Comparison of ENCODE assay signal across 23 mouse cellular contexts in the genomic region with DNA sequence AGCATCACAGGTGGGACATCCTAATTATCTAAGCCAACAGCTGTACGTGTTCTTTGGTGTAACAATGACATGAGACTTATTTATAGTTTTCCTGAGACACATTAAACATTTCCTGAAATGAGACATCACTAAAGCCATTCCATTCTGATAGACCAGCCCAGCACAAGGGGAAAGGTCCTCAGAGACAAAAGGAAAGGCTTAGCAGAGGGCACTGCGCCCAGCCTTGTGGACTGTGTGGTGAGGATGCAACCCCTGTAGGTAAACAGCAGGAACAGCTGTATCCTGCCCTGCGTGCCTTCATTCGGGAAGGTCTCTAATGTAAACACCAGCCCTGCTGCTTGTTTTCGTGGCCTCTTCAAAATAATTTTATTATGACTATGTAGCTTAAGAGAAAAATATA.
DNase-seq lines count a peak whose midpoint lies in the region; ATAC-seq and TF ChIP-seq lines count a peak whose summit lies in the region.
"Had no signal": no experiment of that assay in that cellular context is flagged by ENCODE, and none has a peak within 500 bp of the region (broad histone marks: within the 10 kb centered on the region; RNA-seq: fewer than 3 reads in every experiment).

No protein-coding gene starts in this region.

- no peak for TF ChIP-seq CTCF in heart, postnatal 0 days (IDR thresholded peaks at IDR 0.05; ENCODE audit: low read depth)
- TF ChIP-seq CTCF in stomach, postnatal 0 days (IDR thresholded peaks at IDR 0.05; ENCODE audit: low read depth) = no peak

- TF ChIP-seq EP300 in heart, postnatal 0 days (IDR thresholded peaks at IDR 0.05; ENCODE audit: low read depth) = peak; percentile 73
- no peak for TF ChIP-seq EP300 in stomach, postnatal 0 days (optimal IDR thresholded peaks at IDR 0.05)

- 51% methylated on average over 5 of the region's 5 CpGs for WGBS in heart, embryonic 12.5 days
- WGBS in heart, embryonic 11.5 days (ENCODE audit: insufficient replicate concordance) = 57% methylated on average over 5 of the region's 5 CpGs
- WGBS in heart, postnatal 0 days = 51% methylated on average over 5 of the region's 5 CpGs
- WGBS in lung, embryonic 16.5 days = 26% methylated on average over 5 of the region's 5 CpGs
- WGBS in stomach, postnatal 0 days = 28% methylated on average over 5 of the region's 5 CpGs

- DNase-seq in heart, postnatal 0 days (ENCODE audit: low spot score) = no peak
- DNase-seq in heart, postnatal 10 days = no peak
- no peak for DNase-seq in lung, postnatal 25 days (ENCODE audit: low spot score)
- peak; percentile 14 for DNase-seq in stomach, postnatal 0 days (ENCODE audit: low spot score)
- DNase-seq: adrenal gland, postnatal 14 days; cerebellum, adult 18-20 months; cerebellum, postnatal 10 days; forebrain, postnatal 0 days; kidney, adult 9 months; kidney, postnatal 25 days; right cerebral cortex, postnatal 4 days; thymus, adult 2 months; thymus, postnatal 36 days had no signal

- H3K4me2 ChIP-seq in heart, embryonic 12.5 days = no peak overlapping the region
- H3K4me2 ChIP-seq in heart, embryonic 11.5 days = no peak overlapping the region
- no peak overlapping the region for H3K4me2 ChIP-seq in heart, postnatal 0 days (ENCODE audit: low read depth, low read length)
- no peak overlapping the region for H3K4me2 ChIP-seq in lung, embryonic 16.5 days (ENCODE audit: low read depth, low read length)
- no peak overlapping the region for H3K4me2 ChIP-seq in stomach, postnatal 0 days (replicated peaks; ENCODE audit: low read depth)
- H3K4me2 ChIP-seq: forebrain, embryonic 12.5 days; hindbrain, embryonic 14.5 days; liver, embryonic 15.5 days; midbrain, embryonic 12.5 days; neural tube, embryonic 13.5 days had no signal

- intact Hi-C loops in heart, postnatal 10 days (cut with DNase I) = loop anchor here (5.0 kb wide), 2 partner anchors 107 to 202 kb away; no protein-coding TSS in a partner anchor

- peak overlapping the region; percentile 62 for H3K27ac ChIP-seq in heart, embryonic 12.5 days (ENCODE audit: poor library complexity, severe bottlenecking)
- no peak overlapping the region for H3K27ac ChIP-seq in heart, embryonic 11.5 days (ENCODE audit: low read depth, low read length)
- peak overlapping the region; percentile 57 for H3K27ac ChIP-seq in heart, postnatal 0 days (ENCODE audit: low read depth)
- no peak overlapping the region for H3K27ac ChIP-seq in lung, embryonic 16.5 days (ENCODE audit: low read length)
- H3K27ac ChIP-seq in stomach, postnatal 0 days (replicated peaks) = no peak overlapping the region
- H3K27ac ChIP-seq: forebrain, embryonic 12.5 days; hindbrain, embryonic 14.5 days; liver, embryonic 15.5 days; midbrain, embryonic 12.5 days; neural tube, embryonic 13.5 days had no signal

- H3K27me3 ChIP-seq in heart, embryonic 12.5 days (replicated peaks) = no peaks in the 10 kb centered on the region
- H3K27me3 ChIP-seq in heart, embryonic 11.5 days (ENCODE audit: control insufficient read depth, insufficient read depth, low read length) = no peaks in the 10 kb centered on the region
- H3K27me3 ChIP-seq in heart, postnatal 0 days (ENCODE audit: control insufficient read depth, insufficient read depth, low read length) = no peaks in the 10 kb centered on the region
- no peaks in the 10 kb centered on the region for H3K27me3 ChIP-seq in lung, embryonic 16.5 days (ENCODE audit: control insufficient read depth, insufficient read depth, low read depth, low read length)
- H3K27me3 ChIP-seq in stomach, postnatal 0 days (ENCODE audit: control insufficient read depth, insufficient read depth, low read length) = no peaks in the 10 kb centered on the region
- H3K27me3 ChIP-seq: forebrain, embryonic 12.5 days; midbrain, embryonic 12.5 days; neural tube, embryonic 13.5 days had no signal

- H3K9ac ChIP-seq in heart, embryonic 12.5 days = no peak overlapping the region
- H3K9ac ChIP-seq in heart, embryonic 11.5 days (ENCODE audit: low read depth, low read length) = no peak overlapping the region
- H3K9ac ChIP-seq in heart, postnatal 0 days (replicated peaks; ENCODE audit: low read depth, low read length) = no peak overlapping the region
- H3K9ac ChIP-seq in lung, embryonic 16.5 days (ENCODE audit: low read length) = no peak overlapping the region
- no peak overlapping the region for H3K9ac ChIP-seq in stomach, postnatal 0 days (ENCODE audit: low read length)
- H3K9ac ChIP-seq: forebrain, embryonic 12.5 days; forebrain, postnatal 0 days; hindbrain, embryonic 14.5 days; liver, embryonic 15.5 days; midbrain, embryonic 12.5 days; neural tube, embryonic 13.5 days had no signal

- H3K36me3 ChIP-seq in heart, embryonic 12.5 days = no peaks in the 10 kb centered on the region
- no peaks in the 10 kb centered on the region for H3K36me3 ChIP-seq in heart, embryonic 11.5 days (ENCODE audit: control insufficient read depth, insufficient read depth, low read length)
- no peaks in the 10 kb centered on the region for H3K36me3 ChIP-seq in heart, postnatal 0 days (replicated peaks; ENCODE audit: control insufficient read depth, insufficient read depth, low read length)
- H3K36me3 ChIP-seq in lung, embryonic 16.5 days (ENCODE audit: control insufficient read depth, insufficient read depth, low read length) = no peaks in the 10 kb centered on the region
- H3K36me3 ChIP-seq in stomach, postnatal 0 days (ENCODE audit: control insufficient read depth, insufficient read depth, low read length) = no peaks in the 10 kb centered on the region
- H3K36me3 ChIP-seq: forebrain, embryonic 12.5 days; liver, embryonic 15.5 days; midbrain, embryonic 12.5 days; neural tube, embryonic 13.5 days had no signal

- H3K4me3 ChIP-seq in heart, embryonic 12.5 days = no peak overlapping the region
- H3K4me3 ChIP-seq in heart, embryonic 11.5 days (ENCODE audit: low read depth, low read length) = no peak overlapping the region
- no peak overlapping the region for H3K4me3 ChIP-seq in heart, postnatal 0 days (ENCODE audit: low read depth, low read length)
- H3K4me3 ChIP-seq in lung, embryonic 16.5 days (ENCODE audit: low read length) = no peak overlapping the region
- no peak overlapping the region for H3K4me3 ChIP-seq in stomach, postnatal 0 days (ENCODE audit: low read depth, low read length)
- H3K4me3 ChIP-seq: forebrain, embryonic 12.5 days; liver, embryonic 15.5 days; midbrain, embryonic 12.5 days; neural tube, embryonic 13.5 days had no signal

- peaks cover 61% of the 10 kb centered on the region for H3K4me1 ChIP-seq in heart, embryonic 12.5 days (replicated peaks)
- H3K4me1 ChIP-seq in heart, embryonic 11.5 days (ENCODE audit: control insufficient read depth, insufficient read depth, low read length) = peaks cover 50% of the 10 kb centered on the region
- H3K4me1 ChIP-seq in heart, postnatal 0 days (ENCODE audit: control insufficient read depth, insufficient read depth) = peaks cover 43% of the 10 kb centered on the region
- H3K4me1 ChIP-seq in lung, embryonic 16.5 days (replicated peaks; ENCODE audit: control insufficient read depth, insufficient read depth, low read length) = peaks cover 53% of the 10 kb centered on the region
- 0 out of 2 replicates have a peak, but pooled peaks cover 2% of the 10 kb centered on the region for H3K4me1 ChIP-seq in stomach, postnatal 0 days (replicated peaks; ENCODE audit: control insufficient read depth, insufficient read depth)
- H3K4me1 ChIP-seq: midbrain, embryonic 12.5 days had no signal

- ATAC-seq in heart, embryonic 12.5 days (ENCODE audit: insufficient number of reproducible peaks, low FRiP score) = no peak
- ATAC-seq in heart, embryonic 11.5 days (replicated peaks; ENCODE audit: insufficient number of reproducible peaks, low FRiP score, low TSS enrichment) = no peak
- ATAC-seq in heart, postnatal 0 days (ENCODE audit: insufficient read depth, low read depth) = peak; percentile 59; the same call in 1 of the 2 replicates
- ATAC-seq in lung, embryonic 16.5 days (ENCODE audit: low read depth) = peak; percentile 84
- ATAC-seq in stomach, postnatal 0 days (ENCODE audit: low FRiP score, low TSS enrichment) = no peak
- ATAC-seq: CD4-positive, CD25-positive, alpha-beta regulatory T cell, adult 4 months; forebrain, postnatal 0 days; intestine, postnatal 0 days had no signal

- H3K9me3 ChIP-seq in heart, embryonic 12.5 days (replicated peaks) = no peaks in the 10 kb centered on the region
- H3K9me3 ChIP-seq in heart, embryonic 11.5 days (replicated peaks; ENCODE audit: control insufficient read depth, low read length) = no peaks in the 10 kb centered on the region
- no peaks in the 10 kb centered on the region for H3K9me3 ChIP-seq in heart, postnatal 0 days (replicated peaks; ENCODE audit: control insufficient read depth, low read length)
- H3K9me3 ChIP-seq in lung, embryonic 16.5 days (ENCODE audit: control insufficient read depth, low read length) = no peaks in the 10 kb centered on the region
- H3K9me3 ChIP-seq in stomach, postnatal 0 days (ENCODE audit: control insufficient read depth, low read length) = no peaks in the 10 kb centered on the region
- H3K9me3 ChIP-seq: forebrain, embryonic 12.5 days; liver, embryonic 15.5 days; midbrain, embryonic 12.5 days; neural tube, embryonic 13.5 days had no signal

Comparison
In these comparisons a context has a peak if more than half of its experiments do, and no peak if none do; other contexts are left out.
1. ATAC-seq: peak in heart, postnatal 0 days (single experiment) and lung, embryonic 16.5 days (single experiment); none in heart, embryonic 12.5 days (single experiment), heart, embryonic 11.5 days (single experiment) and stomach, postnatal 0 days (single experiment).
2. H3K27ac ChIP-seq: peak in heart, embryonic 12.5 days (single experiment) and heart, postnatal 0 days (single experiment); none in heart, embryonic 11.5 days (single experiment), lung, embryonic 16.5 days (single experiment) and stomach, postnatal 0 days (single experiment).